Mouse (Mus musculus) megakaryocyte-erythroid progenitor cell, adult 5 weeks (primary cell): Measurements from ENCODE around the gene Olfr699. TPM values are rescaled to one million over a fixed set of nuclear protein-coding genes. Genes with fewer than 3 reads are reported as not detected.

ENCODE experiments used
- polyA plus RNA-seq: library from polyadenylated mRNA; stranded (reverse); fragments of >175 nt; gene quantifications from 2 replicates; pipeline ENCODE4 v1.2.3, GENCODE M21; 2012

The Olfr699 gene
- polyA plus RNA-seq: 0.18 TPM in 1 of 2 replicates, not detected in the other

DNA sequence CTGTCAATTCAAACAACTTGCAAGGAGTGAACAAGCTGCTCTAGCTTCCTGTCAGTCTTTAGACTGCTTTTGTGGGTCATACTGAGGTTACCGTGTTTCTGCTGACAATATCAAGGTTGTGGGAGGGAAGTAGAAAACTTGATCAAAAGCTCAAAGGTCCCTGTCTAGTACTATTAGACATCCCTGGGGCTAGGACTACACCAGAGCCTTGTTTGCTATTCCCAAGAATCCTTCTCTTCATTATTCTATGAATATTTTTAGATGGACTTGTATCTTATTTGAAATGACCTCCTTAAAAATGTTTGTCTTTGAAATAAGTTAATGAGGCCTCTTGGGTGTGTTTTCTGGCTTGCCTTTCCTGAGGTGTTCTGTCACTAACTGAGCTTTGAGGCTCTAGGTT is at the start of gene Olfr699:
Gene Olfr699, minus strand, starts transcription at position 101 of the 400 bp plus-strand sequence.

DNA sequence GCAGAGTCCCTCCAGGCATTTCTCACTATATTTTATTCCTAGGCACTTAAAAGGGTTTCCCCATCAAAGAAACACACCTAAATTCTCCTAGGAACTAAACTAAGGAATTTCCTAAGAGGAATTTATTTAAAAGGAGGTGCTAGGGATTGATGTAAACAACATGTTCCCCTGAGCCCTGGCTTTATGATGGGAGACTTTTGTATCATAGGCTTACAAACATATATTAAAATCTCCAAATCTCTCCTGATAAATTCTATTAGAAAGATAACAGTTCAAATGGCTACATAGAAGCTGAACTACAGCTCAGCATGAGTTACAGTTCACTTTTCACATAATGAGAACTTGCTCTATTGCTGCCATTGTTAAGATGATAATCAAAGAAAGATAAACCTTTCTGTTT is 40.8 kb upstream of the Olfr699 start, which contains the start of gene Olfr702:
Gene Olfr702, minus strand, starts transcription at position 101 of the 400 bp plus-strand sequence.

DNA sequence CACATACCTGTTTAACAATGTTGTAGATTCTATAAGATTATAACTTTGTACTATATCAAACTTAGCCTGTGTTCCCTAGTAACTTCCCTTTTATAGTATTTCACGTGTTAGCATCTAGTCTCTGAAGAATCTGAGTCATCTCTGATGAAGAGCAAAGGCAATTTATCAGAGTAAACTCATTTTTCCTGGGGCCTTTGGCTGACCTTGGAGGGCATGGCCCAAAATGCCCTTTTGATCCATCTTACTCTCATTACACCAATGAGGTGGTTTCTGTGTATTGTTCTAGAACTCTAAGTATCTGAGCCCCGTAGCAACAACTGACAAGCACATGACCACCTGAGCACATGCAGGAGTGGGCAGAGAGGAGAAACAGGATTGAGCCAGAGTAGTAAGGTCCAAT is 20.8 kb upstream of the Olfr699 start, which contains the start of gene Olfr701:
Gene Olfr701, plus strand, starts transcription at position 301 of the 400 bp plus-strand sequence.

DNA sequence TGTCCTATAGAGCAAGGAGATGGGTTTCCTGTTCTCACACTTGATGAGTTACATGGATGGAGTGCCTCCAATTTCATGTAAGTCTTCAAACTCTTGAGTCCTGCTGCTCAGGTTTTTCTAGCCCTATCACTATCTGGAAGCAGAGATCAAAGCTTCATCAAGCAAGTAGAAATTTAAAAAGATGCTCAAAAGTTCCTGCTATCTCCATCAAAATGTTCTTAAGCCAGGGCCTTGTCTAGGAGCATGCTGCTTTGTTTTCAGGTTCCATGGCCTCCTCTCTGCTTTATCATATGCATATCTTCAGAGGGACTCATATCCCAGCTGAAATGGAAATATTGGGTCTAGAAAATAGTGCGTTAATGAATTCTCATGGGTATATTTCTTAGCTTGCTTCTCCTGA is 15.7 kb upstream of the Olfr699 start, which contains the start of gene Olfr700:
Gene Olfr700, minus strand, starts transcription at position 101 of the 400 bp plus-strand sequence.

DNA sequence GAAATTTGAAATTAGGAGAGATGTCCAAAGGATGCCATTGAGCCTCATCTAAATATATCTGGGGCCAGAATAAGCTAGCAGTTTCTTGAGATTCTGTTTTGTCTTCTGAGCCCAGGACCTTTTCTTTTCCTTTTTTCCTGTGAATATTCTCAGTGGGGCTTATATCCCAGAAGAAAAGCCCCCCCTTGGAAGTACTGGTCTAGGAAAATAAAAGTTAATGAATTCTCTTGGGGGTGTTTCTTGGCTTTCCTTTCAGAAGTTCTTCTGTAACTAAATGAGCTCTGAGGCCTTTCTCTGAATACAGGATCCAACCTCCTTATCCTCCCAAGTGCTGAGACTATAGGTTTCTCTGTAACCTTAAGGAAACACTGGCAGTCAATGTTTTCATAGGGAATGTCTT is 37.7 kb downstream of the Olfr699 start, which contains the start of gene Olfr698:
Gene Olfr698, minus strand, starts transcription at position 101 of the 400 bp plus-strand sequence.

DNA sequence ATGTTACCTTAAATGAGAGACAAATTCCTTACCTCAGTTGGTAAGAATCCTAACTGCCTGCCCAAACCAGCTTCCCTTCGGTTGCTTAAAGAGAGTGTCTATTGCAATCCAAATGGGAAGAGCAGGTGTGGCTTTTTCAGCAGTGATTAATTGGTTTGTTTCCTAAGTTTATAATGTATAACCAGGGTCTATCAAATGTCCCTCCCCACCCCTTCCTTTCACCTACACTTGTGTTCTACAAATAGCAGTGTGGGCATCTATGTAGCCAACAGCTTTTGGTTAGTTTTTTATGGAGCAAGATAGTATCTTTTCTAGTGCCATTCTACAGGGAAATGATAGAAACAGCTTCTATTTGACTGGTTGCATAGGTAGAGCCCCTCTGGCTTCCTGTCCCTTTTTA is 50.7 kb downstream of the Olfr699 start, which contains the start of gene Olfr697:
Gene Olfr697, minus strand, starts transcription at position 101 of the 400 bp plus-strand sequence.

Other genes with a start within 250 kb of the Olfr699 start
- not detected in 2 replicates for gene Olfr693, start 112.6 kb downstream of the Olfr699 start, polyA plus RNA-seq
- not detected in 2 replicates for gene Olfr694, start 101.4 kb downstream of the Olfr699 start, polyA plus RNA-seq
- not detected in 2 replicates for gene Olfr695, start 76.8 kb downstream of the Olfr699 start, polyA plus RNA-seq
- not detected in 2 replicates for gene Olfr697, start 50.8 kb downstream of the Olfr699 start, polyA plus RNA-seq
- gene Olfr698, start 37.8 kb downstream of the Olfr699 start, polyA plus RNA-seq: not detected in 2 replicates
- gene Olfr700, start 15.6 kb upstream of the Olfr699 start, polyA plus RNA-seq: not detected in 2 replicates
- not detected in 2 replicates for gene Olfr701, start 20.9 kb upstream of the Olfr699 start, polyA plus RNA-seq
- gene Olfr702, start 40.7 kb upstream of the Olfr699 start, polyA plus RNA-seq: not detected in 2 replicates
- not detected in 2 replicates for gene Olfr703, start 50.2 kb upstream of the Olfr699 start, polyA plus RNA-seq
- not detected in 2 replicates for gene Olfr704, start 70.0 kb upstream of the Olfr699 start, polyA plus RNA-seq
- not detected in 2 replicates for gene Olfr705, start 83.7 kb upstream of the Olfr699 start, polyA plus RNA-seq
- not detected in 2 replicates for gene Olfr706, start 95.0 kb upstream of the Olfr699 start, polyA plus RNA-seq
- not detected in 2 replicates for gene Olfr707, start 108.0 kb upstream of the Olfr699 start, polyA plus RNA-seq
- not detected in 2 replicates for gene Olfr1532-ps1, start 114.8 kb upstream of the Olfr699 start, polyA plus RNA-seq
- not detected in 2 replicates for gene Olfr709-ps1, start 139.0 kb upstream of the Olfr699 start, polyA plus RNA-seq
- not detected in 2 replicates for gene Olfr710, start 155.1 kb upstream of the Olfr699 start, polyA plus RNA-seq
- gene Olfr6, start 170.7 kb upstream of the Olfr699 start, polyA plus RNA-seq: not detected in 2 replicates
- gene Olfr711, start 182.3 kb upstream of the Olfr699 start, polyA plus RNA-seq: not detected in 2 replicates
- gene Olfr2, start 212.9 kb upstream of the Olfr699 start, polyA plus RNA-seq: 0.10 and 0.13 TPM in 2 replicates
- gene Olfr713, start 238.0 kb upstream of the Olfr699 start, polyA plus RNA-seq: 0.01 TPM in 1 of 2 replicates, not detected in the other